Mouse (Mus musculus): ENCODE results near the gene Frs3. TPM values are rescaled to one million over a fixed set of nuclear protein-coding genes. Genes with fewer than 3 reads are reported as not detected.

Gene Frs3
- polyA plus RNA-seq, 2 experiments: 5.4 to 16.0 TPM

DNA sequence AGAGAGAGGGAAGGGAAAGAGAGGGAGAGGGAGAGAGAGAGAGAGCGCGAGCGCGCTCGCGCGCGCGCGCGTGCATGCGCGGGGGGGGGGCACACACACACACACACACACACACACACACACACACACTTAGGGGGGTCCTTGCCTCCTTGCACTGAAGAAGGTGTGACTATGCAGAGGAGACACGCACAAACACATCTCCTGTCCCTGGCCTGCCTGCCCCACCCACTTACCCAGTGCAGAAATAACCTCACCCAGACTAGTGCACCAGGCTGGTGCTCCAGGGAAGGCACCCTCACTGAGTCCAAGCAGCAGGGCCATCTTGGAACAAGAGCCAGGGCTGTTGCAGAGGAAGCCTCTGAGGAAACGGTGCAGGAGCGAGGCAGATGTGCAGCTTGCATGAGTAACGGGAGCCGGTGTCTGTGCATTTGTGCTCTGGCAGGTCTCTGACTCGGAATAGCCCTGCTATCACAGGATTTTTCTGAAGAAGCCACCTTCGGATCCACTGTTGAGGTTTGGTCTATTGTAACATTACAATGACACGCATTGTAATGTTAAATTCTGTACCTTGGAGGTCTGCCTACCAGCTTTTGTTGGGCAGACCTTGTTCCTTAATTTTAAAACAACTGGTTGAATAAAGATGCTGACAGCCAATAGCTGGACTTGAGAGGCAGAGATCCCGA, 24.2 kb downstream of the Frs3 start:
- Histone ChIP-seq H3K36me3 (ENCODE audit: control insufficient read depth, insufficient read depth, low read length) (no peaks in the 10 kb centered on the region), H3K4me1 (ENCODE audit: control insufficient read depth, insufficient read depth, low read length) (no peaks in the 10 kb centered on the region), H3K9me3 (ENCODE audit: control insufficient read depth, low read length) (no peaks in the 10 kb centered on the region), H3K27me3 (ENCODE audit: control insufficient read depth, insufficient read depth, low read length) (no peaks in the 10 kb centered on the region), H3K4me2 (replicated peaks; ENCODE audit: low read depth, low read length, severe bottlenecking) (no peak overlapping the region), H3K4me3 (replicated peaks; ENCODE audit: low read length) (no peak overlapping the region), H3K9ac (ENCODE audit: low read depth, low read length, severe bottlenecking) (no peak overlapping the region), H3K27ac (replicated peaks; ENCODE audit: low read depth, low read length) (no peak overlapping the region)
- DNase-seq (ENCODE audit: low spot score): no peak
- 67% methylated on average over 21 of the region's 22 CpGs for WGBS
- no peak for ATAC-seq (ENCODE audit: low FRiP score, low read depth)
- no peak for TF ChIP-seq POLR2A (IDR thresholded peaks at IDR 0.05; ENCODE audit: borderline replicate concordance, extremely low read depth, insufficient read depth, insufficient read length)

DNA sequence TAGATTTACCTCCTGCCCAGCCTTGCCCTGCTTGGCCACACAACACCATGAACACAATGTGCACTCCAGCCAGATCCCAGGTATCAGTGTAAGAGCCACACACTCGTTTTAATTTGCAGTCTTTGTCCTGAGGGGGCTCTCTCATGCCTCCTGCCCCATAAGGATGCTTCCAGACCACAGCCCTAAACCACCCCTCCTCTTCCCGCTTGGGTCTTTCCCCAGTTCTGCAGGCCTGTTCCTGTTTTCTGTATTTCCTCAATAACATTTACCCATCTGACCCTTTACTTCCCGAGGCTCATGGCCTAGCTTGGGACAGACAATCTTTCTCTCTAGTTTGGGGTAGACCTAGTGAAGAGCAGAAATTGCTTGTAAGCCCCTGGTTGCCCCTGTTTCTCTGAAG, 26.2 kb downstream of the Frs3 start:
- Histone ChIP-seq H3K27me3 (ENCODE audit: control insufficient read depth, insufficient read depth, low read length) (no peaks in the 10 kb centered on the region), H3K27ac (replicated peaks; ENCODE audit: low read depth, low read length) (no peak overlapping the region), H3K4me3 (replicated peaks; ENCODE audit: low read length) (no peak overlapping the region), H3K36me3 (ENCODE audit: control insufficient read depth, insufficient read depth, low read length) (no peaks in the 10 kb centered on the region), H3K4me2 (replicated peaks; ENCODE audit: low read depth, low read length, severe bottlenecking) (no peak overlapping the region), H3K4me1 (ENCODE audit: control insufficient read depth, insufficient read depth, low read length) (no peaks in the 10 kb centered on the region), H3K9ac (ENCODE audit: low read depth, low read length, severe bottlenecking) (no peak overlapping the region), H3K9me3 (ENCODE audit: control insufficient read depth, low read length) (no peaks in the 10 kb centered on the region)
- ATAC-seq (ENCODE audit: low FRiP score, low read depth): no peak
- no peak for DNase-seq (ENCODE audit: low spot score)
- 56% methylated on average over 3 of the region's 3 CpGs for WGBS
- TF ChIP-seq POLR2A (IDR thresholded peaks at IDR 0.05; ENCODE audit: borderline replicate concordance, extremely low read depth, insufficient read depth, insufficient read length): no peak

- 87% methylated on average over 4 of the region's 4 CpGs for WGBS
Measured at GRCm38 (mm10) chr17:47721183-47721582, 32.4 kb downstream of the Frs3 start.

GRCm38 (mm10) chr17:47726566-47726965, 37.7 kb downstream of the Frs3 start, which contains the start of gene Pgc:
Gene Pgc (plus strand): TSS chr17:47726842.
- Histone ChIP-seq H3K4me2 (replicated peaks; ENCODE audit: low read depth, low read length, severe bottlenecking) (no peak within 1 kb of the TSS), H3K9me3 (ENCODE audit: control insufficient read depth, low read length) (no peaks in the 10 kb centered on the region), H3K4me3 (replicated peaks; ENCODE audit: low read length) (no peak within 1 kb of the TSS), H3K36me3 (ENCODE audit: control insufficient read depth, insufficient read depth, low read length) (no peaks in the 10 kb centered on the region), H3K9ac (ENCODE audit: low read depth, low read length, severe bottlenecking) (no peak within 1 kb of the TSS), H3K27ac (replicated peaks; ENCODE audit: low read depth, low read length) (no peak within 1 kb of the TSS), H3K27me3 (ENCODE audit: control insufficient read depth, insufficient read depth, low read length) (no peaks in the 10 kb centered on the region), H3K4me1 (ENCODE audit: control insufficient read depth, insufficient read depth, low read length) (no peaks in the 10 kb centered on the region)
- no peak for TF ChIP-seq POLR2A (IDR thresholded peaks at IDR 0.05; ENCODE audit: borderline replicate concordance, extremely low read depth, insufficient read depth, insufficient read length)
- WGBS: 78% methylated on average over 11 of the region's 11 CpGs
- DNase-seq (ENCODE audit: low spot score) (no peak), ATAC-seq (ENCODE audit: low FRiP score, low read depth) (no peak)

More at GRCm38 (mm10) chr17:47721183-47721582, 32.4 kb downstream of the Frs3 start:
- Histone ChIP-seq H3K4me2 (replicated peaks; ENCODE audit: low read depth, low read length, severe bottlenecking) (no peak overlapping the region), H3K9ac (ENCODE audit: low read depth, low read length, severe bottlenecking) (no peak overlapping the region), H3K27me3 (ENCODE audit: control insufficient read depth, insufficient read depth, low read length) (no peaks in the 10 kb centered on the region), H3K9me3 (ENCODE audit: control insufficient read depth, low read length) (no peaks in the 10 kb centered on the region), H3K36me3 (ENCODE audit: control insufficient read depth, insufficient read depth, low read length) (no peaks in the 10 kb centered on the region), H3K4me3 (replicated peaks; ENCODE audit: low read length) (no peak overlapping the region), H3K27ac (replicated peaks; ENCODE audit: low read depth, low read length) (no peak overlapping the region), H3K4me1 (ENCODE audit: control insufficient read depth, insufficient read depth, low read length) (no peaks in the 10 kb centered on the region)
- no peak for ATAC-seq (ENCODE audit: low FRiP score, low read depth)
- DNase-seq (ENCODE audit: low spot score): no peak
- TF ChIP-seq POLR2A (IDR thresholded peaks at IDR 0.05; ENCODE audit: borderline replicate concordance, extremely low read depth, insufficient read depth, insufficient read length): no peak

GRCm38 (mm10) chr17:47730633-47731575, 42.1 kb downstream of the Frs3 start:
- H3K27me3 ChIP-seq (ENCODE audit: control insufficient read depth, insufficient read depth, low read length): no peaks in the 10 kb centered on the region
- ATAC-seq (ENCODE audit: low FRiP score, low read depth) (no peak), DNase-seq (ENCODE audit: low spot score) (no peak)
- no peaks in the 10 kb centered on the region for H3K36me3 ChIP-seq (ENCODE audit: control insufficient read depth, insufficient read depth, low read length)
- no peak overlapping the region for H3K4me2 ChIP-seq (replicated peaks; ENCODE audit: low read depth, low read length, severe bottlenecking)
- TF ChIP-seq POLR2A (IDR thresholded peaks at IDR 0.05; ENCODE audit: borderline replicate concordance, extremely low read depth, insufficient read depth, insufficient read length): no peak
- no peak overlapping the region for H3K4me3 ChIP-seq (replicated peaks; ENCODE audit: low read length)
- no peak overlapping the region for H3K9ac ChIP-seq (ENCODE audit: low read depth, low read length, severe bottlenecking)
- no peaks in the 10 kb centered on the region for H3K4me1 ChIP-seq (ENCODE audit: control insufficient read depth, insufficient read depth, low read length)
- H3K9me3 ChIP-seq (ENCODE audit: control insufficient read depth, low read length): no peaks in the 10 kb centered on the region
- H3K27ac ChIP-seq (replicated peaks; ENCODE audit: low read depth, low read length): no peak overlapping the region
- WGBS: 60% methylated on average over 24 of the region's 24 CpGs
